Mouse (Mus musculus): ENCODE results near the gene 9330159F19Rik. TPM values are rescaled to one million over a fixed set of nuclear protein-coding genes. Genes with fewer than 3 reads are reported as not detected.

Gene 9330159F19Rik
- total RNA-seq (2021), result 10 to 100 TPM; 78.0 to 82.9 TPM
- long read RNA-seq, experiment 1, partial matches to known transcripts, result 0 of 1 reads
- long read RNA-seq, experiment 1, other reads (novel, unspliced or antisense), result 1 of 1 reads
- long read RNA-seq, experiment 2, partial matches to known transcripts, result 0 of 2 reads
- long read RNA-seq, experiment 2, other reads (novel, unspliced or antisense), result 0 of 2 reads

DNA sequence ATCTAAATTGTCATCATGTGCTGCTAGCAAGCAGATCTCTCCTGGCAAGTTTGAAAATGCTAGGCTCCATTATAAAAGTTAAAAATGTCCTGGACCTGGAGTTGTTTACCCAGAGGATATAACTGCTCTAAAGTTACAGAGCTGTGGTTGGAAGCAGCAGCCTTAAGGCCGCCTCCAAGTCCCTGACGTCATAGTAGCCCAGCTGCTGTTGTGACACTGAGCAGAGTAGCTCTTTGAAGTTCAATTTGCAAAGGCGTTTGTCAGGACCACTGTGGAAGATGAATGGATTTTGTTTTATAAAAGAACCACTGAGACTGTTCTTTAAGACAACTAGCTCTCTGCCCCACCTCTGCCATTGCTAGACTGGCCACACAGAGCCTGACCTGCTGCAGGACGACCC is at the start of gene 9330159F19Rik:
TSS of gene 9330159F19Rik (plus strand) at position 154 of the 400 bp plus-strand sequence.
- H3K4me3 ChIP-seq, result peak within 1 kb of the TSS; percentile 51
- peak; percentile 52 to 55 for DNase-seq (ENCODE audit: low spot score in 2 of 2)
- peak within 1 kb of the TSS; percentile 78 for H3K27ac ChIP-seq
- TF ChIP-seq CTCF (conservative IDR thresholded peaks at IDR 0.05), result no peak

- Histone ChIP-seq H3K27ac (no peak overlapping the region), H3K4me3 (no peak overlapping the region)
- no peak for DNase-seq (ENCODE audit: low spot score in 2 of 2)
- TF ChIP-seq CTCF (conservative IDR thresholded peaks at IDR 0.05), result no peak
These were observed 49.7 kb upstream of the 9330159F19Rik start for GRCm38 (mm10) chr10:29161664-29162063.

- TF ChIP-seq CTCF (conservative IDR thresholded peaks at IDR 0.05), result no peak
- Histone ChIP-seq H3K27ac (peak overlapping the region; percentile 24; the same call in 1 of the 2 replicates), H3K4me3 (no peak overlapping the region)
- DNase-seq (ENCODE audit: low spot score in 2 of 2), result no peak
These were observed 37.6 kb upstream of the 9330159F19Rik start for GRCm38 (mm10) chr10:29173778-29174177.

GRCm38 (mm10) chr10:29175656-29176055 is 35.8 kb upstream of the 9330159F19Rik start:
- H3K27ac ChIP-seq, result peak overlapping the region; percentile 72
- no peak for TF ChIP-seq CTCF (conservative IDR thresholded peaks at IDR 0.05)
- H3K4me3 ChIP-seq, result no peak overlapping the region
- peak in 1 of 2 experiments; percentile 43 for DNase-seq (ENCODE audit: low spot score in 2 of 2)

GRCm38 (mm10) chr10:29176881-29177280 is 34.5 kb upstream of the 9330159F19Rik start:
- peak in 1 of 2 experiments; percentile 31 for DNase-seq (ENCODE audit: low spot score in 2 of 2)
- H3K27ac ChIP-seq, result peak overlapping the region; percentile 72
- no peak for TF ChIP-seq CTCF (conservative IDR thresholded peaks at IDR 0.05)

DNA sequence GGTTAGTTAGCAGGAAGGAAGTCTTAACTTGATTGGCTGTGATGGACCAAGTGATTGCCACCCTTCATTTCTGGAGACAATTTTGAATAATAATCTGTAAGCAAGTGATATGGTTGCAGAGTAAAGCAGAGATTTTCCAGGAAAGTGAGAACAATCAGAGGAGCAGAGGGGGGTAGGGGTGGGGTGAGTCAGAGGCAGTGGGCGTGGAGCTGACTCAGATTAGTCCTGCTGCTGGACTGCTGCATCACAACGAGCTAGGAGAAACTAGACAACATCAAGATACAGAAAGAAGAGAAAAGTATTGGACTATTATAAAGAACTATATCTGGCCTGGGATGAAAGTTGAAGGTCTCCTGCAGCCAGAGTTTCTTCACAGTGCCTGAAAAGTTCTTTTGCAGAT is 33.4 kb upstream of the 9330159F19Rik start:
- Histone ChIP-seq H3K27ac (peak overlapping the region; percentile 72; the same call in 1 of the 2 replicates), H3K4me3 (no peak overlapping the region)
- no peak for TF ChIP-seq CTCF (conservative IDR thresholded peaks at IDR 0.05)
- peak; percentile 50 to 62 for DNase-seq (ENCODE audit: low spot score in 2 of 2)

More at GRCm38 (mm10) chr10:29176881-29177280, 34.5 kb upstream of the 9330159F19Rik start:
- H3K4me3 ChIP-seq, result no peak overlapping the region

- Histone ChIP-seq H3K27ac (peak overlapping the region; percentile 46; the same call in 1 of the 2 replicates), H3K4me3 (no peak overlapping the region)
- no peak for TF ChIP-seq CTCF (conservative IDR thresholded peaks at IDR 0.05)
- no peak for DNase-seq (ENCODE audit: low spot score in 2 of 2)
These were observed 31.2 kb upstream of the 9330159F19Rik start for GRCm38 (mm10) chr10:29180210-29180609.

GRCm38 (mm10) chr10:29181046-29181445 is 30.4 kb upstream of the 9330159F19Rik start:
- DNase-seq (ENCODE audit: low spot score in 2 of 2), result no peak
- H3K4me3 ChIP-seq, result no peak overlapping the region
- H3K27ac ChIP-seq, result peak overlapping the region; percentile 49
- TF ChIP-seq CTCF (conservative IDR thresholded peaks at IDR 0.05), result no peak

DNA sequence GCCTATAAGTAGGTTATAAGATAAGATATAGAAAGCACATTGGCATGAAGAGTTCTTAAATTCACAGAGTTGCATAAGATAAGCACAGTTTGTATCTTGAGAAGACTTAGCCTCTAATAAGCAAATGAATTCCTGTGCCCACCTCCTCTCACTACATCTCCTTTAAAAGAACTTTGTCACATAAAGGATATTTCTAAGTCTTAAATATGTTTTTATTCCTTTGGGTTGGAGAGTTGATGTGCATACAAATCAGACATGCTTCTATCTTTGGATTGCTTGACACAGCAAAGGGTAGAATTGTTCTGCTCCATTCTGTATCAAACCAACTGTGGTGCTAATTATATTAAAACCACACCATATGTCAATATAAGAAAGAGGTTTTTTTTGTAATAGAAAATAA is 17.6 kb upstream of the 9330159F19Rik start:
- no peak for TF ChIP-seq CTCF (conservative IDR thresholded peaks at IDR 0.05)
- no peak for DNase-seq (ENCODE audit: low spot score in 2 of 2)
- H3K27ac ChIP-seq, result peak overlapping the region; percentile 67; the same call in 1 of the 2 replicates
- no peak overlapping the region for H3K4me3 ChIP-seq

DNA sequence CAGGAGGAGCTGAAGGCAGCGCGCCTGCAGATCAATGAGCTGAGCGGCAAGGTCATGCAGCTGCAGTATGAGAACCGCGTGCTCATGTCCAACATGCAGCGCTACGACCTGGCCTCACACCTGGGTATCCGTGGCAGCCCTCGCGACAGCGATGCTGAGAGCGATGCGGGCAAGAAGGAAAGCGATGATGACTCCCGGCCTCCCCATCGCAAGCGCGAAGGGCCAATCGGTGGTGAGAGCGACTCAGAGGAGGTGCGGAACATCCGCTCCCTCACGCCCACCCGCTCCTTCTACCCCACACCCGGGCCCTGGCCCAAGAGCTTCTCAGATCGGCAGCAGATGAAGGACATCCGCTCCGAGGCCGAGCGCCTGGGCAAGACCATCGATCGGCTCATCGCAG is 14.6 kb upstream of the 9330159F19Rik start:
- no peak for DNase-seq (ENCODE audit: low spot score in 2 of 2)
- TF ChIP-seq CTCF (conservative IDR thresholded peaks at IDR 0.05), result no peak
- Histone ChIP-seq H3K27ac (no peak overlapping the region), H3K4me3 (no peak overlapping the region)

DNA sequence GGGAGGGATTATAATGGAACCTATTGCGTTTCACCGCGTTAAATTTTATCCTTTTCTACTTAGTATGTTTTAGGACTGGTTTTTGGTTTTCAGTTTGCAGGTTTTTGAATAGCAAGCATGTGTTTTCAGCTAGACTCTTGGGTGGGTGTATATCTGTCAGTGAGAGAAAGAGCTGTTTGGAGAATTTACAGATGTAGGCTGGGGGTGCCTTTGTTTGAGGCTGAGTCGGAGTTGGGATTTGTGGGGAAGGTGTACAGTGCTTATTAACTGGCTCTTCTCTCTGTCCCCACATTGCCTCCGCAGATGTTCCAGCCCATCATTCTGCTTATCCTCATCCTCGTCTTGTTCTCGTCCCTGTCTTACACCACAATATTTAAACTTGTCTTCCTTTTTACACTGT is 12.8 kb upstream of the 9330159F19Rik start, which contains the start of gene Gm49353:
TSS of gene Gm49353 (plus strand) at position 313 of the 400 bp plus-strand sequence.
- H3K27ac ChIP-seq, result peak within 1 kb of the TSS; percentile 63
- H3K4me3 ChIP-seq, result no peak within 1 kb of the TSS
- no peak for DNase-seq (ENCODE audit: low spot score in 2 of 2)
- no peak for TF ChIP-seq CTCF (conservative IDR thresholded peaks at IDR 0.05)

DNA sequence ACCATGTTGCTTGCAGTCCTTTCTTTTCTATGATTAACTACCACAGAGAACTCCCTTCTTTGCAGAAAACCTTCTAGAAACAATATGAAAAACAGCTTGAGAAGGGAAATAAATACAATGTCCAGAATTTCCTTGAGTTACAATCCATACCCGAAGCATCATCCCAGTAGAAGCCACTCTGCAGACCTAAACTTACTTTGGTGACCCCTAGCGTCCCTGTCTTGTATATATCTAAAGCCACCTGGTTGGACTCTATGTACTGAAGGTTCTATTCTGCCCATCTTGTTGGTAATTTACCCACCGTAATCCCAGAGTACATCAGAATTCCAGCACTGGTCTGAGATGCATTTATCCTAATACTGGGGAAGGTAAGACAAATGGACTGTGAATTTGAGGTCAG is 11.6 kb upstream of the 9330159F19Rik start:
- TF ChIP-seq CTCF (conservative IDR thresholded peaks at IDR 0.05), result 0 out of 2 replicates have a peak, but pooled peaks have one; percentile 10
- no peak overlapping the region for H3K4me3 ChIP-seq
- no peak overlapping the region for H3K27ac ChIP-seq
- DNase-seq (ENCODE audit: low spot score in 2 of 2), result no peak

GRCm38 (mm10) chr10:29200609-29201008 is 10.8 kb upstream of the 9330159F19Rik start:
- DNase-seq (ENCODE audit: low spot score in 2 of 2), result no peak
- Histone ChIP-seq H3K27ac (no peak overlapping the region), H3K4me3 (no peak overlapping the region)
- TF ChIP-seq CTCF (conservative IDR thresholded peaks at IDR 0.05), result no peak

DNA sequence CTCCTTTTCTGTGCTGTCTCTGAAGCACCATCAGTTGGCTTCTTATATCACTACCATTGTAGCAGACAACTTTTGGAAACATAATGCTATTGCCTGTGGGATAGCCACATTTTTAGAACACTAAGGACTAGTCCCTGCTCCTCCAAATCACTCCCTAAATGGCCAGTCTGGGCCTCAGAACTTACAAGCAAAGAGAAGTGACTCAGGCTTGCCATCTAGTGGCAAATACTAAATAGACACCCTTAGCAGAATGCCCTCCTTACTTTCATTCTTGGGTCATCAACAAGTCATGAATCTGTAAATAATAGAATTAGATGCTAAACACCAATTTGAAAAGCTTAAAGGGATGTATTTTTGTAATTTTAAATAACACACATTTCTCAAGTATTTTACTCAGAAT is 4.7 kb upstream of the 9330159F19Rik start:
- DNase-seq (ENCODE audit: low spot score in 2 of 2), result peak in 1 of 2 experiments; percentile 46

More for the DNA sequence above, 4.7 kb upstream of the 9330159F19Rik start:
- H3K4me3 ChIP-seq, result no peak overlapping the region
- TF ChIP-seq CTCF (conservative IDR thresholded peaks at IDR 0.05), result peak; percentile 96
- no peak overlapping the region for H3K27ac ChIP-seq

Data from layer of hippocampus, adult 2 months (tissue).